Mouse (Mus musculus): ENCODE measurements around the gene Asna1.
A peak's percentile ranks its signal among the peaks of the same experiment; 100 is the strongest.

Gene Asna1

DNA sequence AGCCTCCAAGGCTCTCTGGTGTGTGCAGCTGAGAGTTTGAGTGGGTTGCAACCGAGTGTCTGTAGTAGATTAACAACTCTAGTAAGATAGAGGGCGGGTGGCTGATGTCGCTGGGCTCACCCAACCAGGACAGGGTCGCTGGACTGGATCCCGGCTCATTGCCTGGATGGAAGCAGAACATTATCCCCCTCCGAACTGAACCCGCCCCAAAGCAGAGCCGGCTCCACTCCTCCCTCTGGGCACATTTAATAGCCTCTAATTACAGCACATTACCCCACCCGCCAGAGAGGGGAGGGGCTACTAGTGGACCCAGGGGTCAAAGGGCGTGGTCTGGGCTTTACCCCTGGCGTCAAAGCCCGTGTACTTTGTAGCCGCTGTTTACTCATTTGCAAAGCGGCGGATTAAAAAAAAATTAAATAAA is 35.8 kb downstream of the Asna1 start:
- DNase-seq (ENCODE audit: low read depth): peak; percentile 72

DNA sequence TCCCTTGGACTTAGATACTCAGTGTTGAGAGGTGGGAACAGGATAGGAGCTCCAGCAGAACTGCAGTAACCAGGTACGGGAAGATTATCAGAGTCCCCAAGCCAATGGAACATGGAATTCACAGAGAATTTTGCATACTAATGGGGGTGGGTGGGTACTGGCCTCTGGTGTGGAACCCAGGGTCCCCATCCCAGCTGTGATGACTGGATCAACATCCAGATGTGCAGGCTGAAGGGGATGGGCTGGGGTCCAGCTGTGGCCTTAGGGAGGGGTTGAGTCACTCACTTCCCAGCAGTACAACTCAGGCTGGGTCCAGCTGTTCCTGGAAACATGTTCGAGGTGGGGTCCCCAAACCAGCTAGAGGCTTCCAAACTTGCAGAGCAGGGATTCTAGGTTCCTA is 37.2 kb downstream of the Asna1 start:
- DNase-seq (ENCODE audit: low read depth): no peak

DNA sequence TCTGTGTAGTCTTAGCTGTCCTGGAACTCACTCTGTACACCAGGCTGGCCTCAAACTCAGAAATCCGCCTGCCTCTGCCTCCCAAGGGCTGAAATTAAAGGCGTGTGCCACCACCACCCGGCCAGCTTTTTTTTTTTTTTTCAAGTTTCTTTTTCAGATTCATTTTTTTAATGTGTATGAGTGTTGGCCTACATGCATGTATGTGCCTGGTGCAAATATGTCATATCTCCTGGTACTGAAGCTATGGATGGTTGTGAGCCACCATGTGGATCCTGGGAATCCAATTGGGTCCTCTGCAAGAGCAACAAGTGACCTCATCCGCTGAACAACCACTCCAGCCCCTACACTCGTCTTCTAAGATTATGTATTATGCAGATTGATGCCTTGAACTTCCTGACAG is 37.7 kb downstream of the Asna1 start:
- DNase-seq (ENCODE audit: low read depth): no peak

DNA sequence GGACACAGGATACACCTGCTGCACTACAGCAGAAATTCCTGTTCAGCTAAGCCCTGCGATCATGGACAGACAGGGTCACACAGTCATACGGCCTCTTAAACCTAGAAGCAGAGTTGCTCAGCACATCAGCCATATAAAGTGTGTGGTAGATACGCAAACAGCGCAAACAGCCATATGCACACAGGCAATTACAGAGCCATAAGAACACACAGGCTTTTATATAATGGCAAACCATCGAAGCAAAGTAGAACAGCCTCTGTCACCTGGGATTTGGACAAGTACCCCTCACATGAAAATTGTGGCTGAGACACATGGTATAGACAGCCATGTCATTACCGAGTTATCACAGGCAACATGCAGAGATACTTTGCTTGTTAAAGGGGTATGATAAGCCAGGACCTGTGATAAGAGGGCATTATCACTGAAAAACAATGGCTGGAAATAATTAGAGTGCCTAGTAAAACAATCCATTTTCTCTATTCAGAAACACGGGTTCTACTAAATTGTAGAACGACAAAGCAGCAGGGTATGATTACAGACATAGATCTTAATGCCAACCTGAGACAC is 38.6 kb downstream of the Asna1 start:
- DNase-seq (ENCODE audit: low read depth): no peak

DNA sequence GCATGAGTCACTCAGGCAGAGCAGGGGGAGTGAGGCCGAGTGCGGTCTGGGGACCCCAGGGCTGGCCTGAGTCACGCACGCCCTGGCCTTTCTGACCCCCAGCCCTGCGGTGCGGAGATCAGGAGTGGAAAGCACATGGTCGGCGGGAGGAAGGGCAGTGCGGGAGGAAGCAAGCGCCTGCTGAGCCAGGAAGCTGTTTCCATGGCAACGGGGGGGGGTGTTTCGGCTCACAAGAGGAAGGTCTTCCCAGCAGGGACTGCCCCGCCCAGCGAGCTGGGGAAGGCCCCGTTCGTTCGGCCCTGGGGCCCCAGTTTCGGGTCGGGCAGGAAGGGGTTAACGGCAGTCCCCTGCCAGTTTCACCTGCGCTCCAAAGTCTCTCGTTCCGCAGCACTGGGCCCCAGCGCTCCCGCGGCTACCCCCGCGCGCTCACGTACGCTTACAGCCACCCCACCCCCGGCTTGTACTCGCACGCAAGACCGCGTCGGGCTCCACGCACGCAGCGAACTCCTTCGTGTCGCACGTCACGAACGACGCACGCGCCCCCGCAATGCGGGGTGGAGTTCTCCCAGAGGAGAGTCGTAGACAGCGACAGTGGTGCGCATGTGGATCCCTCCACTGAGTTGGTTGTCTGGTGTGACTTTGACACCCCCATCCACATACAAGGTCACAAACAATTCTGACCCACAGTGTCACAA is 39.2 kb downstream of the Asna1 start:
- DNase-seq (ENCODE audit: low read depth): peak; percentile 98

DNA sequence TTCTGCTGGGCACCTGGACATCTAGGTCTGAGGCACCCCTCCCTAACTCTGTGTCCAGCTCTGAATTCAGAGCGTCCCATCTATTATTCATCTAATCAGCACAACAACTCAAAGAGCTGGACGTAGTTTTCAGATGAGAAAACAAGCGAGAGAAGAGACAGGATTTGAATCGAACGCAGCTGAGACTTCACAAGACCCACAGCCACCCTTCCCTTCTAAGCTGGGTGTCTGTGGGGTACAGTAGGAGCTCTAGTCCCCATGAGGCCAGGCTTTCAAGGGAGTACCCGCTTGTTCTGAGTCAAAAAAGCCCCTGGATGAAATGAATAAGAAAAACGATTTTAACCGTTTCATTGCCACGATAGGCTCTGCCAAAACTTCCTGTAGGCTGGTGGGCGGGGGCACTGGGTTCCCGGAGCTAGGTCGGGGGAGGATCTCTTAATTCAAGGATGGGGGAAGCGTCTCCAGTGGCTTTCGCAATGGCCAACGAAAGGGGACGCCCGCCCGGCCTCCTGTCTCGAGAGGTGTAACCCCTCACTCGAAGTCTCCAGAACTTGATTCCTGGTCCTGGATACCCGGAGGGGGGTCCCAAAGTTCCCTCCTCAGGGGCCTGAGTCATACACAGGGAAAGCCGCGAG is 39.9 kb downstream of the Asna1 start:
- peak; percentile 93 for DNase-seq (ENCODE audit: low read depth)

DNA sequence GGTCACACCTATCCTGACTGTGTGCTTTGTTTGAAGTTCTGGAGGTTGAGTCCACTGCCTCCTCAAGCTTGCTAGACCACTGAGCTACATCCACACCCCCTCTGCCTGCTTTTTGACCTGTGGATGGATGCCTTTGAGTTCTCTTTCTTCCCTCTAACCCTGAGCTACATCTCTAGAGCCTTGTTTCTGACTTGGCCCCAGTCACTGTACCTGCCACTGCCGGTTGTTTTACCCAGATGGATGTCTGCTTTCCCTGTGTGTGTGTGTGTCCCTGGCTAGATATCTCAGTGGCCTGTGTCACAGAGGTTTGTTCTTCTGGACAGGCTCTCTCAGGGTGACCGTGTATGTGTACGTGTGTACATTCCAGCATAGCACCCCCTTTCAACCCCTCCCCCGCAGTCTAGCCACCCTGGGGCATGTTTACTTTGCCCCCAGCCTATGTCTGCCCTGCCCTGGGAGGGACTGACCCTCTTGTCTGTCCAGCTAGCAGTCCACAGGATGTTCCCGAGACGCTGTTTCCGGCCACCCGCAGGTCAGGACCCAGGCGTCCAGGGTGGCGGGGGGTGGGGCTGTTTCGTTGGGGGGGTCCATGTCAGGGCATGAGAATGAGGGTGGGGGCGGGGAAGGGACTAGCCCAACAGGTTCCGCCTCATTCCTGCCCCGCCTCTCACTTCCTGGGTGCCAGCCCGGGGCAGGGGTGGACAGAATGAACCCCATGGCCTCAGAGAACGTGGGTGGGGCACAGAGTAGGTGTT is 40.6 kb downstream of the Asna1 start:
- no peak for DNase-seq (ENCODE audit: low read depth)

DNA sequence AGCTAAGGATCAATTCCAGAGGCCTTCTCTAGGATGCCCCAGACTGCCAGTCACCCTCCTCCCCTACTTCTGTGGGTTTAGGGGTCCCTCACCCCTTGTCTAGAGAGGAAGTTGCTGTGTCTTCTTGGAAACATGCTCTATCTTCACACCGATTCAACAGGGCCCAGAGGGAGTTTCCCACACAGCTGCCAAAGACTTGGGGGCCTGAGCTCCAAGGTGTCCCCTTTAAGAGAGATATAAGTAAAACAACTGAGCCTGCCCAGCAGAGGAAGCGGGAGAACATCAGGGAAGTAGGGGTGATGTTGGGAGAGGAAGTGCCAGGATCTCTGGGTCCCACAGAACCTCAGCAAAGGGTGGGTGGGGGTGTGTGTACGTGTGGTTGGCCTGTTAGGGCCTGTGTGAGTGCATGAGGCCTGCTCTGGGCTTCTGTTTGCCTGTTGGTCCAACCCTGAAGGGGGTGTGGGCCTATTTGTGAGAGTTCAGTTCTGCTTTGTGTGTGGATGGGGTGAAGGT is 42.5 kb downstream of the Asna1 start:
- peak; percentile 60 for DNase-seq (ENCODE audit: low read depth)

DNA sequence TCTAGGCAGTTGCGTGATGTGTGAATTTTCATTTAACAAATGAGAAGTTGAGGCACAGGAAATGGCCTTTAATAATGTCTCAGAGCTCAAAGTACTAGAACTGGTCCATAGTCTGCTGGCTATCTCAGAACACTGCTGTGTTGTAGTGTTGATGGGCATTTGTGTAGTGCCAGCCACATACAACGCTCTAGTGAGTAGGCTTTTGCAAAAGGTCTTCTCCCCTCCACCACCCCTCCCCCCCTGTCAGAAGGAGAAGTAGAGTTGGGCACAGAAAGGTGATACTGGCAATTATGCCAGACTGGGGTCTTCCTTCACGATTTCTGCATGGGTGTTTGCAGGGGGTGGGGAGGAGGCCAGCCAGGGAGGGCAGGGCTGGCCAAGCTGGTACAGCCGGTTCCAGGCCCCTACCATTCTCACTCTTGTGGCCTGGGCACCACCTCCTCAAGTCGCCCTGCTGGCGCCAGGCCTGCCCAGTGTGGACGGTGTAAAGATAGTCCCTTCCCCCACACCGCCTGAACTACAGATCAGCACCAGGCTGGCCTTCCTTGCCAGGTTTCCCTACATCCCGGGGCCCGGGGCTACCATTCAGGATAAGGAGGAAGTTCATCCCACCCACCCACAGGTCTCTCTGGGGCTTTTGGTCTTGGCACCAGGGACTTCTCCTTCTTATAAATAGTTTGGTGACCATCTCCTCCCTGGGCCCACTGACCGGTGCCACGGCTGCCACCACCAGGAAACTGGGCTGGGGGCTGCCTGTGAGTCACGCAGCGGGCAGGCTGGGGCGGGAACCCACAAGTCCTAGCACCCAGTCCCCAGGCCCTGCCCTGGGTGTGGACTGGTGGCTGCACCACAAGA is 43.2 kb downstream of the Asna1 start:
- DNase-seq (ENCODE audit: low read depth): peak; percentile 43

DNA sequence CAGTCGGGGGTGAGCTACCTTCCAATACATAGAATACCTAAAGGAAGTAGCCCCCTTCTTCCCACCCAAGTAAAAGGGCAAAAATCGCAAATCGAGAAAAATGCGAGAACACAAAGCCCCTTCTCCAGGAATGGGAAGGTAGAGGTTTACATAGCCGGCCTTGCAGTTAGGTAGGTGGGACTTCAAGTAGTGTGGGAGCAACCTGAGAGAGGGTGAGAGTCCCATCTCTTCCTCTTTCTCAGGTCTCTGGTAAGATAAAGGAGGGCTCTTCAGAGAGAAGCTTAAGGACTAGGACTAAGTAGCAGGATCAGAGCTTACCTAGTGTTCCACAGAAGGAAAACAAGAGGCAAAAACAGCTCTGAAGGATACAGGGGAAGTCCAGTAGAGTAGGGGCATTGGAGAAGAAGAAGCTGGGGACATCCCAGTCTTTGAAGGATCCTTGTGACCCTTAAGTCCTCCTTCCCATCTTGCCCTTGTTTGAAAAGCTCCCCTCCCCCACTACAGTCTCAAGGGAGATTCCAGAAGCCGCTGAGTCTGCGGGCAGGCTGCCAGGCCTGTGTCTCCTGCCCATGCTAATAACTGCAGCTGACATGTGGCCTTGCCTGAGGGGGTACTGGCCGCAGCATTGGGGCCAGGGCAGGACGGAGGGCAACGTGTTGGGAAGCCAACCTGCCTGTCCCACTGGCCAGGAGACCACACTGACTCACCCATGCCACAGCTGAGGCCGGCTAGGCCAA is 44.3 kb downstream of the Asna1 start:
- DNase-seq (ENCODE audit: low read depth): peak; percentile 86

DNA sequence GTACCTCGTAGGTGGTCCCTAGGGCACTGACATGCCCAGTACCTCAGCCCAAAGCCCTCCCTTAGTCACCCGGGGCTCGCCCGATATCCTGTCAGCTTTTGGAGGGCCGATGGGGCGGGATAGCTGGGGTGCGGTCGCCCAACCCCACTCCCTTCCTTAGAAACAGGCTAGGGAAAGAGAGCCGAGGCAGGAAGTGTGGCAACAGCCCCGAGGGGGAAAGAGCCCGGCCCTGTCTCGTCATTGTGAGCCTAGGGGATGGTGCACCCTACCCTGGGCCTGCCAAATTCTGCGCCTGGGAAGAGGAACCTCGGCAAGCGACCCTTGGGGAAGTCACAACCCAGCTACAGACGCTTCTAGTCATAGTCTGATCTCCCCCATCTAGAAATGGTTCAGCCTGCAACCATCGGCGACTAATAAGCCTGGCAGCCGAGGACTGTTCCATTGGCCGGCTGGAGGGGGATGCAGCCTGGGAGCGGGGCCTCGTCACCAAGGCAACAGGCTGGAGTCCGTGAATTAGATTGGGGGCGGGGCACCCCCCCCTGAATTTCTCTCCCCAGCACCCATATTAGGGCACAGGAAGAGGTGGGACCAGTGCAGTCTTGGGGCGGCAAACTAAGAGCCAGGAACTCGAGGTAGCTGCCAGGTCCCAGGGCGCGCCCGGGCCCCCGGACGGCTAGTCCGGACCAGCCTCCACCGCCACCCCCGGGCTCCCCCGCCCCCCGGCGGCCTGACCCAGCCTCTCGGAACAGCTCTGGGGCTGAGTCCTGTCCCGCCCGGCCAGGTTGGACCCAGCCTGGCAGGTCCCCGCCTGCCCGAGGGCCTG is 45.3 kb downstream of the Asna1 start:
- peak; percentile 98 for DNase-seq (ENCODE audit: low read depth)

DNA sequence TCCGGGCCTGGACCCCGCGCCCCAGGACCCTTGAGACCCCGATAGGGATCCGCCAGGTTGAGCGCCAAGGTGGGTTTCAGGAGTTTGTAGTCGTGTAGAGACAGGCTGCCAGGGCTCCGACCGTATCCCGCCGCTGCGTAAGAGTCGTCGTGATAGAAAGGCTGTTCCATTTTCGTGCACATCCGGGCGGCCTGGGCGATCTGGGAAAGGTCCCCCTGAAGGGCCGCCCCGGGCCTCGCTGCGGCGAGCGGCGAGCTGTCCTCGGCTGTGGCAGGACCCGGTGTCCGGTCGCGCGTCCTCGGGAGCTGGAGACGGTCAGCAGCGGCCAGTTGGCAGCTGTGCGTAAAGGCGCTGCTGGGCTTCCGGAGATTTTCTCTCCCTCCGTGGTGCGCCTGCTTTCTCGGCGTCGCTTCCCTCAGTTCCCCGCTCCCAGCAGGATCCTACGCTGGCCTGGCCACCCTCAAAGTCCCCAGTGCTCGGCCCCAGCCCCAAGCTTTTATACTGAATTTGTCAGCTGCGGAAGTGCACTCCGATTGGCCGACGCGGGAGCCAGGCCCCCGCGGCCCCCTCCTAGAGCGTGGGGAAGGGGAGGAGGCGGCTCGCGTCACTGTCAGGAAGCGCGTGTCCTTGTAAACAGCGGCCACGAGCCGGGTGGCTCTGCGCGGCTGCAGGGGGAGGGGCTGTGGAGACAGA is 46.7 kb downstream of the Asna1 start, which contains the start of gene Junb:
Gene Junb (minus strand): TSS at position 471 of the 693 bp plus-strand sequence.
- DNase-seq (ENCODE audit: low read depth): peak; percentile 98

DNA sequence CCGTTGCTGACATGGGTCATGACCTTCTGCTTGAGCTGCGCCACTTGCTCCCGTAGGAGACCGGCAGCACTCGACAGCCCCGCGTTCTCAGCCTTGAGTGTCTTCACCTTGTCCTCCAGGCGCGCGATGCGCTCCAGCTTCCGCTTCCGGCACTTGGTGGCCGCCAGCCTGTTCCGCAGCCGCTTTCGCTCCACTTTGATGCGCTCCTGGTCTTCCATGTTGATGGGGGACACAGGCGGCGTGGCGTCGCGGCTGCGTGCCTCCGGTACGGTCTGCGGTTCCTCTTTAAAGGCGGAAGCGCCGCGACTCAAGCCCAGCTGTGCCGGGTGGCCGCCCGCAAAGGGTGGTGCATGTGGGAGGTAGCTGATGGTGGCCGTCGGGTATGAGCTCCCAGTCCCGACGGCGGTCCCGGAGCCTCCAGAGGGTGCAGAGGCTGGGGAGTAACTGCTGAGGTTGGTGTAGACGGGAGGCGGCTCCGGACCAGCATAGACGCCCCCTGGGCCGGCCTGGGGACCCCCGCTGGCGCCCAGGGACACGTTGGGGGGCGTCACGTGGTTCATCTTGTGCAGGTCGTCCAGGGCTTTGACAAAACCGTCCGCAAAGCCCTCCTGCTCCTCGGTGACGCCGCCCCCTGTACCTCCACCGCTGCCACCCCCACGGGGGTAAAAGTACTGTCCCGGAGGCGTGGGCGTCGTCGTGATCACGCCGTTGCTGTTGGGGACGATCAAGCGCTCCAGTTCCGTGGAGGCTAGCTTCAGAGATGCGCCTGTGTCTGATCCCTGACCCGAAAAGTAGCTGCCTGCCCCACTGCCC is 47.4 kb downstream of the Asna1 start:
- DNase-seq (ENCODE audit: low read depth): peak; percentile 77

DNA sequence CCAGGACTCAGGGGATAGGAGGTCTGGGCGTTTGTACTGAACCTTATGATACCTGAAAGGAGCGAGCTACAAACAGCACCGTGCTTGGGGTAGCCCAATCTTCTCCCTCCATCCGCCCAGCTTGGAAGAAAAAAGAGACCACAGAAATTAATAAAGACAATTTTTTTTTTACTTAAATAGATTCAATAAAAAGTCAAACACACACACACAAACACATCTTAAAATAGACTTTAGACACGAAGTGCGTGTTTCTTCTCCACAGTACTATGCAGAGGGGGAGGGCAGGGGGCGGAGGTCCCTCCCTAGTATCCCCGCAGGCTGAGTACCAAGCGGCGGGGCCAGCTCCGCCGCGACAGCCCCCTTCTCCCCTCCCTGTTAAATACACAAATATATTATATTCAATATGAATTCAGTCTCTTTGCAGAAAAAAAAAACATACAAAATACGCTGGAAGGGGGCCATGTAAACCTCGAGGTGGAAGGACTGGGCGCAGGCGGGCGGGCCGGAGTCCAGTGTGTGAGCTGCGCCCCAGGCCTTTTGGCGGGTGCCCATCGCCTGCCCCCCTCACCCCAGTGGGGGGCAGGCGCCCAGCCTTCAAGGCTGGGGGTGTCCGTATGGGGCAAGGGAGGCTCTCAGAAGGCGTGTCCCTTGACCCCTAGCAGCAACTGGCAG is 48.2 kb downstream of the Asna1 start:
- no peak for DNase-seq (ENCODE audit: low read depth)

DNA sequence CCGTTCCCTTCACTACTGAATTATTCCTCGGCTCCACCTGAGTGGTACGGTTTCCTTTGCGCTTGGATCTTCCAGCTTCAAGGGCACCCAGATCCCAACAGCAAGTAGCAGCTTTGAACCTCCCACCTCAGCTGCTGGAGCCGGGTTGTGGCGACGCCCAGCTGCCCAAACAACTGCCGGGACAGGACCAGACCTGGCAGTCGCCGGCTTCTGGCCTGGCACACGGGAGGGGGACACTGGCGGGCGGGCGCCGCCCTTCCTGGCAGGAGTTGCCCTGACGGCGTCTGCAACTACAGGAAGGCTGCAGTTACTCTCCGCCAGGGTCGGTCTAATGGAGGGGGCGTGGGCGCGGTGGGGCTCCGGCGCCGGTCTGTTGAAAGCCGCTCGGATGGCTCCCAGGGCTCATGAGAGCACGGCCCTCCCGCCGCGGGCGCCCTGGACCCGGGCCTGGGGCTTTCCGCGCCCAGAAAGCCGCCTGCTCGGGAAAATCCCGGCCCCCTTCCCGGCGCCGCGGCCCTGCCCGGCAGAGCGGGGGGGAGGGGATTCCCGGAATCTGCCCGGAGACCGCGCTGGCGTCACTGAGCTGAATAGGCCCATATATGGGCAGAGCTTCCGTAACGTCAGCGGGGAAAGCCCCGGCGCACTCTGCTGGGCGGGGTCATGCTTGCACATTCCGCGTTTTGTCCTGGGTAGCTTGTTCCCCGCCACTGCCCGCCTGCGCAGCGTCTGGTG is 48.9 kb downstream of the Asna1 start:
- peak; percentile 94 for DNase-seq (ENCODE audit: low read depth)

DNA sequence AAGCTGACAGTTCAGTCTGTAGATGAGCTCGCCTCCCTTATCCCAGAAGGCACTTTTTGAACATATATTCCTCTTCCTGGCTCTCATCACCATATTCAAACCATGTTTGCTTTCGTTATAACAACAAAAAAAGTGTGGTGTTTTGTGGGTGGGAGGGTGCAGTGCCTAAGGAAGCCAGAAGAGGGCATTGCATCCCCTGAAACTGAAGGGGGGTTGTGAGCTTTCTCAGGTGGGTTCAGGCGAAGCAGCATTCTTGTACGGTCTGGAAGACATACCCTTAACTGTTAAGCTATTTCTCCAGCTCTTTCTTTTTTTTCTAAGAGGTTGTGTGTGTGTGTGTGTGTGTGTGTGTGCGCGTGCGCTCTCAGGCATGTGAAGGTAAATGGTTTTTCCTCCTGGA is 49.6 kb downstream of the Asna1 start:
- DNase-seq (ENCODE audit: low read depth): peak; percentile 90

DNA sequence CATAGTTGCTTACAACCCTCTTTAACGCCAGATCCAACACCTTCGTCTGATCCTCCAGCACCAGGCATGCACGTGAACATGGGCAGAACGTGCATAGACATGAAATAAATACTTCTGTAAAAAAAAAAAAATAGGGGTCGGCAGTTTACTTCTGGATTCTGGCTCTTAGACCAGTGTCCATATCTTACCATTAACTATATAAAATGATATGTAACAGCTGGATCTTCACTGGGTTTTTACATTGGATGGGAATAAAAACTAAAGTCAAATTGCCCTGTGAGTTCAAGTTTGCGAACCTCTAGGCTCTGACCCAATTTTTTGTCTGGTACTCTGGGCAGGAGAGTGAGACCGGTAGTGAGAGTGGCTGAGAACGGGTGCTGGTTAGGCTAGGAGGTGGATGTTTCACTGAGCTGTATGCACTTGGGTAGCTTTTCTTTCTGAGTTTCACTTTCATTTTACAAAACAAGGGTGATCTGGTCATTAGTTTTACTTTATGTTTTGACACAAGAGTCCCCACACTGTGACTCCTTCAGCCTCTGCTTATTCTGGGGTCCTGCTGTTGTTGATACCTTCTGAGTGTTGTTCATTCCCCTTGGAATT is 50.4 kb downstream of the Asna1 start:
- DNase-seq (ENCODE audit: low read depth): peak; percentile 69
